Mouse (Mus musculus) spleen, adult 2 months (tissue): ENCODE data around the gene Itpr1. TPM values are rescaled to one million over a fixed set of nuclear protein-coding genes. Genes with fewer than 3 reads are reported as not detected.

Experiments
- DNase-seq, 2 experiments: peaks; one replicate each; pipeline versions ENCODE4 v3.0.0 to v3.0.0-alpha.2; 2012 to 2021; ENCODE audit warnings: low spot score in 2 of 2, low read depth in 1 of 2
- H3K27ac ChIP-seq: fragments of 200-500 bp; 2 replicates; pipeline ENCODE4 v1.5.1; 2012; ENCODE audit warnings: low read length, inconsistent platforms; ENCODE audit not compliant: insufficient read depth
- H3K27me3 ChIP-seq: fragments of 200-500 bp; 2 replicates; pipeline ENCODE4 v1.6.1; 2012; ENCODE audit warnings: mild to moderate bottlenecking, moderate library complexity, low read length, inconsistent platforms; ENCODE audit not compliant: control insufficient read depth, insufficient read depth
- H3K36me3 ChIP-seq: fragments of 200-500 bp; 2 replicates; pipeline ENCODE4 v1.6.1; 2012; ENCODE audit warnings: mild to moderate bottlenecking, low read length, inconsistent platforms; ENCODE audit not compliant: control insufficient read depth, insufficient read depth
- H3K4me1 ChIP-seq: fragments of 200-500 bp; 2 replicates; pipeline ENCODE4 v1.6.1; 2011; ENCODE audit warnings: inconsistent platforms; ENCODE audit not compliant: control insufficient read depth, insufficient read depth, insufficient read length
- H3K4me3 ChIP-seq: fragments of 200-500 bp; 2 replicates; pipeline ENCODE4 v1.5.1; 2011; ENCODE audit warnings: mild to moderate bottlenecking, inconsistent platforms; ENCODE audit not compliant: insufficient read depth, insufficient read length; ENCODE audit errors: extremely low read depth
- CTCF ChIP-seq: fragments of 200-500 bp; IDR thresholded peaks from 2 replicates; pipeline ENCODE4 v1.5.1; 2011; ENCODE audit warnings: mild to moderate bottlenecking, inconsistent platforms; ENCODE audit not compliant: insufficient read depth, insufficient read length, insufficient replicate concordance; ENCODE audit errors: extremely low read depth
- POLR2A ChIP-seq: fragments of 200-500 bp; IDR thresholded peaks from 2 replicates; pipeline ENCODE4 v1.6.1; 2011; ENCODE audit warnings: low read depth, low read length, inconsistent platforms
- WGBS: fragments of 180-500 bp; shearing (Covaris S2); methylation state at CpG from one replicate; pipeline ENCODE4 v1.1.7; 2018; 5-methylcytosine and 5-hydroxymethylcytosine counted together
- polyA plus RNA-seq: library from polyadenylated mRNA; depleted of rRNA; stranded (reverse); fragments of >200 nt; gene quantifications from 2 replicates; pipeline ENCODE4 v1.2.3, GENCODE M21; 2012

The Itpr1 gene
- polyA plus RNA-seq, 1 experiment: 17.9 TPM

DNA sequence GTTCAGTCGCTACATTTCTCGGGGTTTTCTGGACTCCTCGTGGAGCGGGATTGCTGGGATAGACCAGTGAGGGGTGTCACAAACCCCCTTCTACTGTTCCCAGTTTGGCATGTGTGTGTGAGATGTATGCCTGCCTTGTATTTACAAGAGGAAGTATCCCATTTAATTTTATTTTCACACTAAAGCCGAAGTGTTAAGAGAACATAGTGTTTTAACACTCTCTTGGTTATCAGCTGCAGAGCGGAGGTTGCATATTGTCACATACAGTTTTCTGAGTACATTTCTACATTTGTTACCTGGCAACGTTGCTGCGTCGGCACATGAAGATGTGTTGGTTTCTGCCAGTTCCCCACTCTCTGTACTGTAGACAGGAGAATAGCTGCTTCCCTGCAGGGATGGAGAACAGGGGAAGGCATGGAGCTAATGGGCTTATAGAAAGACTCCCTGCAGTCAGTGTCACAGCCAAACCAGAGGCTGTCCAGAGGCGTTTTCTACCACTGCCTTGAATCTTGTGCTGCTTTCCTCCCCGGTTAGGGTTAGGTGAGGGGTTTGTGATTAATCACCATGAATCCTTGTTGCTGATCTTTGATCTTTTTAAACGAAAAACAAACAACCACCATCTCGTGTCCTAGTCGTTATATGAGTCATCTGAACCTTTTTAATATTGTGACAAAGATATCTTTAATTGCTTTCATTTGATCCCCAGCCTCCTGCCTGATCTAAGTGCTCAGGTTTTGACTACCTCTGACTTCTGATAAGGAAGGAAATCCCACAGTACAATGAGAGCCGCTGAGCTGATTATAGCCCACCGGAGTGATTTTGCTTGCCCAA is 241.4 kb downstream of the Itpr1 start:
- no peak for DNase-seq
- TF ChIP-seq POLR2A (no peak), CTCF (no peak)
- 90% methylated on average over 16 of the region's 16 CpGs for WGBS
- Histone ChIP-seq H3K4me3 (no peak overlapping the region), H3K4me1 (no peaks in the 10 kb centered on the region), H3K27ac (no peak overlapping the region), H3K36me3 (peaks cover 1% of the 10 kb centered on the region; the same call in 1 of the 2 replicates), H3K27me3 (no peaks in the 10 kb centered on the region)

DNA sequence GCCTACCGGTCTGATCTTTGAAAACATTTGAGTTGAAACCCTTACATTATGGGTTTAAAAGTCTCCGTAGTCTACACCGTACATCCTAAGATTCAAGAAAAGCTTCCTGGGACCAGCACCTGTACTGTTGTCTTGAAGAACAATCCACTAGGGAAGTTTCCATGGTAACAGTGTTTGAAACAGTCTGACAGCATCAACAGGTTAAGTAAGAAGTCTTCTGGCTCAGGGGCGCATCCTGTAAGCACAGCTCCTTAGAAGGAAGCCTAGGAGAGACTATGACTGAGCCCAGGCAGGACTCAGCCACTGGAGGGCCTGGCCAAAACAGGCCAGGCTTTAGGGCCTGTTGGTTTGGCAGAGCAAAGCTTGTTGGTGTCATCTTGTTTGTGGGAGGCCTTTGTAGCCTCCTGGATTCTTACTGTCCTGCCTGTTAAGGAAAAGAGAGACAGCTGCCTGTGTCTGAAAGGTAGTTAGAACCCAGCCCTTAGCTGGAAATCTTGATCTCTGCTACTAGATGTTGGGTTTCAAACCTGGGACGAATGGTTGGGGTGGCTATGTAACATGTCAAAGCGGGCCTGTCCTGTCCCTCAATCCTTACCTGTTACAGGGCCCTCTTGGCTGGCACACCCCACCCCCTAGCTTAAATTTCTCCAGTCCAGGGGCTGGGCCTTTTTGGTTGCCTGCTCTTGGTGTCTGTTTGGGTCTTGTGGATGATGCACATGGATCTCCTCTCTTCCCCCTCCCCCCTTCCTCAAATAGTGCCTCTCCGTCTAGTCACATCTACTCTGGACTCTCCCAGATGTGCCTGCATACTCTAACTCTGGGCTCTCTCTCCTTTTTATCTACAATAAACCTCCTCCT is 242.3 kb downstream of the Itpr1 start:
- WGBS: 93% methylated on average over 7 of the region's 7 CpGs
- DNase-seq: no peak
- no peaks in the 10 kb centered on the region for H3K27me3 ChIP-seq
- H3K4me3 ChIP-seq: no peak overlapping the region
- no peak for TF ChIP-seq POLR2A
- H3K4me1 ChIP-seq: no peaks in the 10 kb centered on the region
- H3K36me3 ChIP-seq: peaks cover 1% of the 10 kb centered on the region; the same call in 1 of the 2 replicates
- no peak overlapping the region for H3K27ac ChIP-seq

DNA sequence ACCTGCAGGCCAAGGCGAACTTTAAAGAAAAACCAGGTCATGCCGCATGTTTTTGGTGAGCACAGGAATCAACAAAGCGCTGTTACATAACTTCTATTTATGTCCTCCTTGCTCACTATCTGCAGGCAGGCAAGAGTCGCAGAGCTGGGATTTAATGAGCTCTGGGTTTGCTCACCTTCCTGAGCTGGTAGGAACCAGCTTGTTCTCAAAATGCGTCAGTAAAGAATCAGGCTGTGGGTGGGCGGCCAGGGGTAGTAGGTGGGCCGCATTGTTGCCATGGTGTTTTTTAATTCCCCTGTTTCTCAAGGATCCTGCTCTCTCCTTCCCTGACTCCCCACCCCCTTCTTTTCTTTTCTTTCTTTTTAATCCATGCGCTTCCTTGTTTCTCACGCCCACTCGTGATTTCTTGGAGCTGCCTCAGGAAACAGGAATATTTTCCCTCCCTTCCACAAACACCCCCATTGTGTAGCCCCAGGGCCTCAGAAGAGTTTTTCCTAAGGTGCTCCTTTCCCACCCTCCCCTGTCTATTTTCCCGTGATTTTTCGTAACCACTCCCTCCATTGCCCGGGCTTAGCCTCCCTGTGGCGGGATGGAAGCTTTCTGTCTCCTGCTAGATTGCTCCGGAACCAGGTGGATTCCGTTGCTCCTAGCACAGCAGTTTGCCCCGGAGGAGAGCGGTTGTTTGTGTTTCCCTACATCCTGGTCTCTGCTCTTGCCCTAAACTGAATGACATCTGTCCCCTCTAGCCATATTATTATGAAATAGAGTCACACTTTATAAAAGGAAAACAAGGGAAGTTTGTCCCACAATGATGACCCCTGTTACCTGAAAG is 243.6 kb downstream of the Itpr1 start:
- 80% methylated on average over 18 of the region's 18 CpGs for WGBS
- H3K4me3 ChIP-seq: no peak overlapping the region
- peaks cover 1% of the 10 kb centered on the region; the same call in 1 of the 2 replicates for H3K36me3 ChIP-seq
- no peaks in the 10 kb centered on the region for H3K4me1 ChIP-seq
- TF ChIP-seq CTCF (no peak), POLR2A (no peak)
- H3K27ac ChIP-seq: no peak overlapping the region
- DNase-seq: no peak
- no peaks in the 10 kb centered on the region for H3K27me3 ChIP-seq

DNA sequence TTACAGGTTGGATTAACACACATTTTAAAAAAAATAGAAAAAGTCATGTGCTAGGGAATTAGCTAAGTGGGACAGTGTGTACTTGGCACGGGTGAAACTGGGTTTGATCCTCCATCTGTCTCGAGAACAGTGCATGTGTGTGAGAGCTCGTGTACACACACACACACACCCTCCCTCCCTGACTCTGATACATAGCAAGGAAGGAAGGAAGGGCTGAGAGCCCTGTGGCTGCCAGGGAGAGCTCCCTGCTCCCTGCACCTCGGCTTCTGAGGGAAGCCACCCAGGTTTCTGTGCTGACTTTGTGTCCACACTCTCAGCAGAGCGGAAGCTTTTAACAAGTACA is 244.1 kb downstream of the Itpr1 start:
- no peaks in the 10 kb centered on the region for H3K27me3 ChIP-seq
- DNase-seq: no peak

DNA sequence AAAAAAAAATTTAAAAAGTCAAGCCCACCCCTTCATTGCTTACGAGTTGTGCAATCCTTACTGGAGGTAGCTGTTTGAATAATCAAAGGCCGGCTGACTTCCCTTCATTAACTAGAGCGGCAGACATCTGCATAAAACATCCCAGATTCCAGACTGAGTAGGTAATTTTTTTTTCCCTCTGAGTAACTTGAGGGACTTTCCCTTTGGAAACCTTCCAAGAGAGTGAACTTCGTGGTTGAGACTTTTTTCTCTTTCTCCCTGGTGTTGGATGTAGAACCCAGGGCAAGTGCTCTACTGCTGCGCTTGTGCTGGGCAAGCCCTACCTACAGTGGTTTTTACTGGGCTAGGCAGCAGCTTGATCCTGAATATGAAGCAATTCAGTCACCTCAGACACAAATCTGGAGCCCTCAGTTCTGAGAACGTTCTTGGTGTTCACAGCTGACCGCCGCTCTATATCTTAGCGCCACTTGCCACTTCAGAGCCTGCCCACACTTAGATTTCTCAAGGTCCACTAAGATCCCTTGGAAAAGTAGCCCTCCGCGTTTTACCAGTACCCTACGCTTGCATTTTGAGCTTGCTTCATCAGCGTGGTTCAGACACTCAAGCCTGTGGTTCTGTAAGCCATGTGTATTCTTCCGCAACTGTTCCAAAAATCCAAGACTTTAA is 244.8 kb downstream of the Itpr1 start:
- Histone ChIP-seq H3K36me3 (peaks cover 1% of the 10 kb centered on the region; the same call in 1 of the 2 replicates), H3K27me3 (no peaks in the 10 kb centered on the region), H3K27ac (no peak overlapping the region), H3K4me3 (no peak overlapping the region), H3K4me1 (no peaks in the 10 kb centered on the region)
- DNase-seq: no peak
- TF ChIP-seq CTCF (no peak), POLR2A (no peak)
- WGBS: 84% methylated on average over 14 of the region's 14 CpGs

More for the DNA sequence above, 244.1 kb downstream of the Itpr1 start:
- TF ChIP-seq CTCF (no peak), POLR2A (no peak)
- H3K27ac ChIP-seq: no peak overlapping the region
- H3K4me1 ChIP-seq: no peaks in the 10 kb centered on the region
- WGBS: 46% methylated on average over 5 of the region's 5 CpGs
- no peak overlapping the region for H3K4me3 ChIP-seq
- peaks cover 1% of the 10 kb centered on the region; the same call in 1 of the 2 replicates for H3K36me3 ChIP-seq

DNA sequence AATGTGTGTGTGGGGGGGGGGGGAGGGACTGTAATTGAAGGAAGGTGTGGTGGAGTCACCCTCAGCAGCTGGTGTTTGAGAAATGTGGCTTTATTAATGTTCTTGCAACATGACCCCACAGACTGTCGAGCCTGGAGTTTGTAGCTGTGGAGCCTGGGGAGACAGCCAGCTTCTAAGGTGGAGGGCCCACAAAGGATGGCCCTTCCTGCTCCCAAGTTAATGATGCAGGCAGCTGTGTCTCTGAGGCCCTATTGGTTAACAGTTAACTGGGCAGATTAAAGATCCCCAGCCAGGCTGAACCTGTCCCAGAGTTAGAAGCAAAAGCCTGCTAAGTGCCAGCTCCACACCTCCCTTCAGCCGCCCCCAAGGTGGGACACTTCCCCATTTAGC is 245.3 kb downstream of the Itpr1 start:
- Histone ChIP-seq H3K27ac (no peak overlapping the region), H3K4me1 (no peaks in the 10 kb centered on the region), H3K36me3 (peaks cover 1% of the 10 kb centered on the region; the same call in 1 of the 2 replicates), H3K27me3 (no peaks in the 10 kb centered on the region), H3K4me3 (no peak overlapping the region)
- TF ChIP-seq CTCF: no peak
- DNase-seq: no peak
- WGBS: 78% methylated on average over 2 of the region's 2 CpGs
